Mouse (Mus musculus): ENCODE data around the gene Kidins220. TPM values are rescaled to one million over a fixed set of nuclear protein-coding genes. Genes with fewer than 3 reads are reported as not detected.

The Kidins220 gene
- polyA plus RNA-seq, 1 experiment: 30.1 TPM

GRCm38 (mm10) chr12:25024862-25025545 lies 50.3 kb downstream of the Kidins220 start:
- no peak for DNase-seq (ENCODE audit: low read depth)

GRCm38 (mm10) chr12:25026308-25026707 lies 51.6 kb downstream of the Kidins220 start:
- DNase-seq (ENCODE audit: low read depth): no peak

GRCm38 (mm10) chr12:25027416-25027815 lies 52.7 kb downstream of the Kidins220 start:
- DNase-seq (ENCODE audit: low read depth): peak; percentile 9

- DNase-seq (ENCODE audit: low read depth): no peak
Measured at GRCm38 (mm10) chr12:25033662-25034337, 59.1 kb downstream of the Kidins220 start.

GRCm38 (mm10) chr12:25034338-25034953 lies 59.7 kb downstream of the Kidins220 start:
- DNase-seq (ENCODE audit: low read depth): no peak

- DNase-seq (ENCODE audit: low read depth): no peak
Measured at GRCm38 (mm10) chr12:25036024-25036423, 61.3 kb downstream of the Kidins220 start.

GRCm38 (mm10) chr12:25037222-25037621 lies 62.5 kb downstream of the Kidins220 start:
- DNase-seq (ENCODE audit: low read depth): no peak

- DNase-seq (ENCODE audit: low read depth): no peak
Measured at GRCm38 (mm10) chr12:25037681-25038472, 63.2 kb downstream of the Kidins220 start.

- no peak for DNase-seq (ENCODE audit: low read depth)
Measured at GRCm38 (mm10) chr12:25044056-25044455, 69.3 kb downstream of the Kidins220 start.

- no peak for DNase-seq (ENCODE audit: low read depth)
Measured at GRCm38 (mm10) chr12:25044579-25044978, 69.9 kb downstream of the Kidins220 start.

GRCm38 (mm10) chr12:25049253-25049652 lies 74.5 kb downstream of the Kidins220 start:
- DNase-seq (ENCODE audit: low read depth): no peak

- no peak for DNase-seq (ENCODE audit: low read depth)
Measured at GRCm38 (mm10) chr12:25054511-25054910, 79.8 kb downstream of the Kidins220 start.

- DNase-seq (ENCODE audit: low read depth): no peak
Measured at GRCm38 (mm10) chr12:25054963-25055362, 80.2 kb downstream of the Kidins220 start.

- DNase-seq (ENCODE audit: low read depth): peak; percentile 44
Measured at GRCm38 (mm10) chr12:25059487-25060200, 84.9 kb downstream of the Kidins220 start.

GRCm38 (mm10) chr12:25060901-25061300 lies 86.2 kb downstream of the Kidins220 start:
- DNase-seq (ENCODE audit: low read depth): peak; percentile 92

GRCm38 (mm10) chr12:25062264-25062663 lies 87.5 kb downstream of the Kidins220 start:
- no peak for DNase-seq (ENCODE audit: low read depth)

GRCm38 (mm10) chr12:25073374-25073773 lies 98.6 kb downstream of the Kidins220 start:
- no peak for DNase-seq (ENCODE audit: low read depth)

- DNase-seq (ENCODE audit: low read depth): no peak
Measured at GRCm38 (mm10) chr12:25074344-25074743, 99.6 kb downstream of the Kidins220 start.

GRCm38 (mm10) chr12:25083260-25084178 lies 108.8 kb downstream of the Kidins220 start:
- DNase-seq (ENCODE audit: low read depth): no peak

- DNase-seq (ENCODE audit: low read depth): no peak
Measured at GRCm38 (mm10) chr12:25086966-25087365, 112.2 kb downstream of the Kidins220 start.
